In the genomic region with DNA sequence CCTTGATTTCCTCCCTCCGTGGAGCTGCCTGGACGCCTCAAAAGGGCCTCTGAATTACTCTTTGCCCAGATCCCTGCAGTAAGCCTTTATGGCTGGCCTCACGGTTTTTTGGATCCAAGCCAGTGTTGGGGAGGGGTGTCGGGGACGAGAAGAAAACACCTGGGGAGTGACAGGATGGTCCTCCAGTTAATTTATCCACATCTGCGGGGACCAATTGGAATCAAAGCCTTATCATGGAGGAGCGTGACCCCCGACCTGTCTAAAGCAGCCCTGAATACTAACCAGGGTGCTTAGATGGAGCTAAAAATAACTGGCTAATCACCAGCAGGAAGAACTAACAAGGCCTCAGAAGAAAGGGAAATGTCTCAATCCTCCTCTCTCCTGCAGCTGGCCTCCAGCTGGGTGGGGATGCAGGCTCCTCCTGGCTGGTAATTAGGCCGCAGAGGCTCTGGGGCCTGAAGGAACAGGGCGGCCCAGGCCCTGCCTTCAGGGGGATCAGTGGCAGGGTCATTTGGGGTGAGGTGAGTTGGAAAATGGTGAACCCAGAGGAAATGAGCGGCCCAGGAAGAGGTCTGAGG, we compare ENCODE assay signal across 7 mouse cellular contexts.
A peak's percentile ranks its signal among the peaks of the same experiment; 100 is the strongest.
DNase-seq lines count a peak whose midpoint lies in the region; ATAC-seq lines count a peak whose summit lies in the region.

No protein-coding gene starts in this region.

- H3K4me1 ChIP-seq in embryonic facial prominence, embryonic 11.5 days (ENCODE audit: control insufficient read depth, insufficient read depth, low read length) = peaks cover 4% of the 10 kb centered on the region; the same call in 1 of the 2 replicates
- peaks cover 74% of the 10 kb centered on the region for H3K4me1 ChIP-seq in heart, embryonic 13.5 days
- peaks cover 56% of the 10 kb centered on the region for H3K4me1 ChIP-seq in limb, embryonic 10.5 days

- WGBS in embryonic facial prominence, embryonic 11.5 days = 7% methylated on average over 11 of the region's 11 CpGs
- WGBS in heart, embryonic 13.5 days = 5% methylated on average over 11 of the region's 11 CpGs
- 9% methylated on average over 11 of the region's 11 CpGs for WGBS in limb, embryonic 10.5 days

- no peak overlapping the region; the same call in 1 of the 2 replicates for H3K9ac ChIP-seq in embryonic facial prominence, embryonic 11.5 days (replicated peaks; ENCODE audit: low read length)
- H3K9ac ChIP-seq in heart, embryonic 13.5 days = peak overlapping the region; percentile 75

- H3K27me3 ChIP-seq in embryonic facial prominence, embryonic 11.5 days (ENCODE audit: control insufficient read depth, insufficient read depth, low read length) = no peaks in the 10 kb centered on the region
- no peaks in the 10 kb centered on the region for H3K27me3 ChIP-seq in heart, embryonic 13.5 days (replicated peaks)
- H3K27me3 ChIP-seq in limb, embryonic 10.5 days (ENCODE audit: low read depth, poor library complexity, severe bottlenecking) = no peaks in the 10 kb centered on the region

- no peak overlapping the region for H3K4me3 ChIP-seq in embryonic facial prominence, embryonic 11.5 days (ENCODE audit: low read depth, low read length)
- H3K4me3 ChIP-seq in heart, embryonic 13.5 days = no peak overlapping the region
- no peak overlapping the region for H3K4me3 ChIP-seq in limb, embryonic 10.5 days

- 0 out of 2 replicates have a peak overlapping the region, but pooled peaks have one; percentile 31 for H3K27ac ChIP-seq in embryonic facial prominence, embryonic 11.5 days (replicated peaks; ENCODE audit: low read depth, low read length)
- peak overlapping the region; percentile 93 for H3K27ac ChIP-seq in heart, embryonic 13.5 days (replicated peaks)
- H3K27ac ChIP-seq in limb, embryonic 10.5 days = peak overlapping the region; percentile 85

- ATAC-seq in embryonic facial prominence, embryonic 11.5 days (replicated peaks; ENCODE audit: insufficient number of reproducible peaks, low FRiP score, low TSS enrichment, low read depth) = peak; percentile 61; the same call in 1 of the 2 replicates
- peak; percentile 16; the same call in 1 of the 2 replicates for ATAC-seq in heart, embryonic 13.5 days (ENCODE audit: extremely low read depth, insufficient number of reproducible peaks, low FRiP score, low TSS enrichment)
- peak; percentile 32; the same call in 1 of the 2 replicates for ATAC-seq in monocyte, adult 5-6 weeks (replicated peaks; ENCODE audit: insufficient number of reproducible peaks, low FRiP score, low TSS enrichment, poor library complexity, severe bottlenecking)

- H3K4me2 ChIP-seq in embryonic facial prominence, embryonic 11.5 days (ENCODE audit: low read depth, low read length) = no peak overlapping the region
- H3K4me2 ChIP-seq in heart, embryonic 13.5 days = peak overlapping the region; percentile 55

- no peaks in the 10 kb centered on the region for H3K9me3 ChIP-seq in embryonic facial prominence, embryonic 11.5 days (replicated peaks; ENCODE audit: control insufficient read depth, low read length)
- H3K9me3 ChIP-seq in heart, embryonic 13.5 days = no peaks in the 10 kb centered on the region
- H3K9me3 ChIP-seq in limb, embryonic 10.5 days (replicated peaks) = no peaks in the 10 kb centered on the region

- intact Hi-C loops in left cerebral cortex, postnatal 4 days (cut with DNase I) = no loop called here

- no peaks in the 10 kb centered on the region for H3K36me3 ChIP-seq in embryonic facial prominence, embryonic 11.5 days (replicated peaks; ENCODE audit: control insufficient read depth, insufficient read depth, low read depth, low read length)
- H3K36me3 ChIP-seq in heart, embryonic 13.5 days = no peaks in the 10 kb centered on the region
- no peaks in the 10 kb centered on the region for H3K36me3 ChIP-seq in limb, embryonic 10.5 days

- DNase-seq in ZHBTc4 (ENCODE audit: low read depth, low spot score) = peak; percentile 60
- DNase-seq in embryonic facial prominence, embryonic 11.5 days (ENCODE audit: low spot score) = peak; percentile 53
- peak; percentile 78 for DNase-seq in limb, embryonic 10.5 days (ENCODE audit: low spot score)
- no peak for DNase-seq in left cerebral cortex, postnatal 4 days
- DNase-seq in urinary bladder, postnatal 36 days (ENCODE audit: low spot score in 2 of 2) = no peak

Comparison
In these comparisons a context has a peak if more than half of its experiments do, and no peak if none do; other contexts are left out.
1. DNase-seq: peak in ZHBTc4 (single experiment), embryonic facial prominence, embryonic 11.5 days (single experiment) and limb, embryonic 10.5 days (single experiment); none in left cerebral cortex, postnatal 4 days (single experiment) and urinary bladder, postnatal 36 days (0 of 2).
2. H3K27ac ChIP-seq: peak in every context shown above with its lines; median percentile 93 in heart, embryonic 13.5 days; 85 in limb, embryonic 10.5 days; 31 in embryonic facial prominence, embryonic 11.5 days.
3. Peak in every context shown above with its lines, with median percentiles within 50 percentile points of each other: ATAC-seq.